Mouse (Mus musculus): ENCODE data around the gene Mad1l1. TPM values are rescaled to one million over a fixed set of nuclear protein-coding genes. Genes with fewer than 3 reads are reported as not detected.
A peak's percentile ranks its signal among the peaks of the same experiment; 100 is the strongest.

Gene Mad1l1
- polyA plus RNA-seq, 1 experiment: 12.6 TPM

DNA sequence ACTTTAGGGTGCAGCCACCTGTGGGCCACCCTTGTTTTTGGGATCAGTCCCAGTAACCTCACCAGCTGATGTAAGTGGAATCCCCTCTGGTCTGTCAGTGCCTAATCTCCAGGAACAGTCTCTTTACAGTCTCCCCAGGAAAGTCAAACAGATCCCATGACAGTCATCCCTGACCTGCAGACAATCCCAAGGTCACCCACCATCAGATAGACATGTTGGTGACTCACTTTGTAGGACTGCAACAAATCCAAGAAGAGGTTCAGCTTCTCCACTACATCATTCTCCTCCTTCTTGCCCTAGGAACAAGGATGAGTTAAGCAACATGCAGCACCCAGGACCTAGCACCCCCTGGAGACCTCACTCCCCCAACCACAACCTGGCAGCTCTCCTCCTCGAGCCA lies 24.7 kb upstream of the Mad1l1 start:
- Histone ChIP-seq H3K36me3 (ENCODE audit: control insufficient read depth, insufficient read depth, low read length) (peaks cover 1% of the 10 kb centered on the region; the same call in 1 of the 2 replicates), H3K27ac (ENCODE audit: insufficient read depth, low read depth, low read length) (no peak overlapping the region), H3K27me3 (replicated peaks; ENCODE audit: control insufficient read depth, insufficient read depth, low read length) (no peaks in the 10 kb centered on the region), H3K4me1 (ENCODE audit: control insufficient read depth, insufficient read depth, low read length) (peaks cover 6% of the 10 kb centered on the region; the same call in 1 of the 2 replicates), H3K4me3 (ENCODE audit: insufficient read depth, low read depth, low read length) (no peak overlapping the region)
- DNase-seq: no peak
- no peak for TF ChIP-seq CTCF (conservative IDR thresholded peaks at IDR 0.05; ENCODE audit: insufficient read depth, insufficient read length, low read depth, low read length)
- TF ChIP-seq POLR2A (IDR thresholded peaks at IDR 0.05; ENCODE audit: low read depth, low read length): no peak
- 74% methylated on average over 1 of the region's 1 CpGs for WGBS

DNA sequence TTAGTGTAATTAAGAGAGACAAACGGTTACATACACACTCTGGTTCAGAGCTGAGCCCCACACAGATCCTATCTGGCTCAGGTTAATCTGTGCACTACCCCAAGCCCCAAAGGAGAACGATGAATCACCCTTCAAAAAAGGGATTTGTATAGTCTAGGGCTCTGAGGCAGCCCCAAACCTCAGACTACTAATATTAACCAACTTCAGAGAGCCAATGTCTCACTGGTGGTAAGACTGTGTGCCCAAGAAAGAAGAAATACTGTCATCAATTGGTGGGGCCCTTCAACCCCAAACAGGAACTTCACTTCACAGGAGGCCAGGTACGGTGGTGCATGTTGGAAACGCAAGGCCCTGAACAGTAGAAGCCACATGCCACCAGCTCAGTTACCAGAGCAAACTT lies 23.9 kb upstream of the Mad1l1 start:
- H3K27me3 ChIP-seq (replicated peaks; ENCODE audit: control insufficient read depth, insufficient read depth, low read length): no peaks in the 10 kb centered on the region
- TF ChIP-seq CTCF (conservative IDR thresholded peaks at IDR 0.05; ENCODE audit: insufficient read depth, insufficient read length, low read depth, low read length): no peak
- TF ChIP-seq POLR2A (IDR thresholded peaks at IDR 0.05; ENCODE audit: low read depth, low read length): no peak
- no peak for DNase-seq
- H3K36me3 ChIP-seq (ENCODE audit: control insufficient read depth, insufficient read depth, low read length): peaks cover 1% of the 10 kb centered on the region; the same call in 1 of the 2 replicates
- peaks cover 3% of the 10 kb centered on the region; the same call in 1 of the 2 replicates for H3K4me1 ChIP-seq (ENCODE audit: control insufficient read depth, insufficient read depth, low read length)
- no peak overlapping the region for H3K27ac ChIP-seq (ENCODE audit: insufficient read depth, low read depth, low read length)
- no peak overlapping the region for H3K4me3 ChIP-seq (ENCODE audit: insufficient read depth, low read depth, low read length)
- 81% methylated on average over 4 of the region's 4 CpGs for WGBS

- Histone ChIP-seq H3K36me3 (ENCODE audit: control insufficient read depth, insufficient read depth, low read length) (peaks cover 1% of the 10 kb centered on the region; the same call in 1 of the 2 replicates), H3K4me3 (ENCODE audit: insufficient read depth, low read depth, low read length) (no peak overlapping the region), H3K27ac (ENCODE audit: insufficient read depth, low read depth, low read length) (no peak overlapping the region), H3K4me1 (ENCODE audit: control insufficient read depth, insufficient read depth, low read length) (no peaks in the 10 kb centered on the region), H3K27me3 (replicated peaks; ENCODE audit: control insufficient read depth, insufficient read depth, low read length) (no peaks in the 10 kb centered on the region)
- TF ChIP-seq POLR2A (IDR thresholded peaks at IDR 0.05; ENCODE audit: low read depth, low read length): no peak
- peak; percentile 51 for TF ChIP-seq CTCF (conservative IDR thresholded peaks at IDR 0.05; ENCODE audit: insufficient read depth, insufficient read length, low read depth, low read length)
- 79% methylated on average over 4 of the region's 4 CpGs for WGBS
- no peak for DNase-seq
Measured at GRCm38 (mm10) chr5:140342880-140343279, 21.5 kb upstream of the Mad1l1 start.

- no peak overlapping the region for H3K4me3 ChIP-seq (ENCODE audit: insufficient read depth, low read depth, low read length)
- H3K36me3 ChIP-seq (ENCODE audit: control insufficient read depth, insufficient read depth, low read length): peaks cover 1% of the 10 kb centered on the region; the same call in 1 of the 2 replicates
- H3K27me3 ChIP-seq (replicated peaks; ENCODE audit: control insufficient read depth, insufficient read depth, low read length): no peaks in the 10 kb centered on the region
- no peak overlapping the region for H3K27ac ChIP-seq (ENCODE audit: insufficient read depth, low read depth, low read length)
- WGBS: 82% methylated on average over 3 of the region's 3 CpGs
- no peaks in the 10 kb centered on the region for H3K4me1 ChIP-seq (ENCODE audit: control insufficient read depth, insufficient read depth, low read length)
- no peak for DNase-seq
- TF ChIP-seq CTCF (conservative IDR thresholded peaks at IDR 0.05; ENCODE audit: insufficient read depth, insufficient read length, low read depth, low read length): no peak
- TF ChIP-seq POLR2A (IDR thresholded peaks at IDR 0.05; ENCODE audit: low read depth, low read length): no peak
Measured at GRCm38 (mm10) chr5:140339836-140340235, 18.5 kb upstream of the Mad1l1 start.

GRCm38 (mm10) chr5:140338779-140339178 lies 17.4 kb upstream of the Mad1l1 start:
- Histone ChIP-seq H3K36me3 (ENCODE audit: control insufficient read depth, insufficient read depth, low read length) (peaks cover 1% of the 10 kb centered on the region; the same call in 1 of the 2 replicates), H3K4me1 (ENCODE audit: control insufficient read depth, insufficient read depth, low read length) (no peaks in the 10 kb centered on the region), H3K27me3 (replicated peaks; ENCODE audit: control insufficient read depth, insufficient read depth, low read length) (no peaks in the 10 kb centered on the region), H3K27ac (ENCODE audit: insufficient read depth, low read depth, low read length) (no peak overlapping the region), H3K4me3 (ENCODE audit: insufficient read depth, low read depth, low read length) (no peak overlapping the region)
- TF ChIP-seq CTCF (conservative IDR thresholded peaks at IDR 0.05; ENCODE audit: insufficient read depth, insufficient read length, low read depth, low read length): no peak
- no peak for TF ChIP-seq POLR2A (IDR thresholded peaks at IDR 0.05; ENCODE audit: low read depth, low read length)
- DNase-seq: no peak
- WGBS: 97% methylated on average over 4 of the region's 4 CpGs

DNA sequence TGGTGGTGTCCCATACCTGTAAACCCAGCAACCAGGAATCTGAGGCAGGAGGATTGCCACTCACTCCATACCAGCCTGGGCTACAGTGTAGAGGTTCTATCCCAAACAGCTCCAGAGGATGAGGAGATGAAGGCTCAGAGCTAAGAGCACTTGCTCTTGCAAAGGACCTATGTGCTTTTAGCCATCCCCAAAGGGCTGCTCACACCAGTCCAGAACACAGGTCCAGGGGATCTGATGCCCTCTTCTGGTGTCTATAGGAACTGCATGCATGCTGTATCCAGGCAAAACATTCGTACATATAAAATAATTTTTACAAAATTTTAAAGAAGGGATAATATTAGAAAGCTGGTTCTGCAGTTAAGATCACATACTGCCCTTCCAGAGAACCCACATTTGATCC lies 15.3 kb upstream of the Mad1l1 start:
- TF ChIP-seq POLR2A (IDR thresholded peaks at IDR 0.05; ENCODE audit: low read depth, low read length): no peak
- TF ChIP-seq CTCF (conservative IDR thresholded peaks at IDR 0.05; ENCODE audit: insufficient read depth, insufficient read length, low read depth, low read length): peak; percentile 66
- WGBS: 71% methylated on average over 1 of the region's 1 CpGs
- Histone ChIP-seq H3K36me3 (ENCODE audit: control insufficient read depth, insufficient read depth, low read length) (peaks cover 1% of the 10 kb centered on the region; the same call in 1 of the 2 replicates), H3K27ac (ENCODE audit: insufficient read depth, low read depth, low read length) (no peak overlapping the region), H3K27me3 (replicated peaks; ENCODE audit: control insufficient read depth, insufficient read depth, low read length) (no peaks in the 10 kb centered on the region), H3K4me1 (ENCODE audit: control insufficient read depth, insufficient read depth, low read length) (peaks cover 4% of the 10 kb centered on the region; the same call in 1 of the 2 replicates), H3K4me3 (ENCODE audit: insufficient read depth, low read depth, low read length) (no peak overlapping the region)
- DNase-seq: peak; percentile 48

DNA sequence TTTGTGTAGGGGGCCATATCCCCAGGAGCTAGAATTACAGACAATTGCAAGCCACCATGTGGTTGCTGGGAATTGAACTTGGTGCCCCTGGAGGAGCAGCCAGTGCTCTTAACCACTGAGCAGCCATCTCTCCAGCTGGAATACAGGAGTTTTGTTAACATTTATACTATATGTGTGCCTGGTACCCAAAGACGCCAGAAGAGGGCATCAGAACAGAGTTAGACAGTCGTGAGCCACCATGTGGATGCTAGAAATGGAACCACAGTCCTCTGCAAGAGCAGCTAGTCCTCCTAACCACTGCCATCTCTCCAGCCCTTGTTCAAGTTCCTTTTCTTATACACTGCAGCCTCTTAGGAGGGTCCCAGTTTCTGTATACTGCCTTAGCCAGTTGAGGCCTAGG lies 12.3 kb upstream of the Mad1l1 start:
- no peak overlapping the region for H3K4me3 ChIP-seq (ENCODE audit: insufficient read depth, low read depth, low read length)
- H3K27me3 ChIP-seq (replicated peaks; ENCODE audit: control insufficient read depth, insufficient read depth, low read length): no peaks in the 10 kb centered on the region
- no peaks in the 10 kb centered on the region for H3K36me3 ChIP-seq (ENCODE audit: control insufficient read depth, insufficient read depth, low read length)
- DNase-seq: peak; percentile 38
- peak; percentile 41 for TF ChIP-seq CTCF (conservative IDR thresholded peaks at IDR 0.05; ENCODE audit: insufficient read depth, insufficient read length, low read depth, low read length)
- TF ChIP-seq POLR2A (IDR thresholded peaks at IDR 0.05; ENCODE audit: low read depth, low read length): no peak
- no peak overlapping the region for H3K27ac ChIP-seq (ENCODE audit: insufficient read depth, low read depth, low read length)
- H3K4me1 ChIP-seq (ENCODE audit: control insufficient read depth, insufficient read depth, low read length): peaks cover 11% of the 10 kb centered on the region; the same call in 1 of the 2 replicates
- WGBS: 50% methylated on average over 2 of the region's 2 CpGs

All from kidney, adult 2 months (tissue).